Mouse (Mus musculus) lung, adult 10 weeks (tissue): ENCODE data around the gene Rarres2. TPM values are rescaled to one million over a fixed set of nuclear protein-coding genes. Genes with fewer than 3 reads are reported as not detected.

Experiments used
- polyA plus RNA-seq: library from polyadenylated mRNA; stranded (reverse); fragments of 350-450 nt; fragmentation: Illumina TruSeq; extraction: RNeasy Lipid Tissue Mini Kit (QIAGEN cat#74804); gene quantifications from one replicate; pipeline ENCODE4 v1.2.3, GENCODE M21; 2014; ENCODE audit warnings: low read depth, low replicate concordance; ENCODE audit not compliant: insufficient read depth

Gene Rarres2
- polyA plus RNA-seq, result 414 TPM

GRCm38 (mm10) chr6:48572572-48573061, at the start of gene Rarres2:
Gene Rarres2 (minus strand): TSS chr6:48572789.

GRCm38 (mm10) chr6:48601271-48602079, 28.9 kb upstream of the Rarres2 start, which contains the start of gene Zfp775:
Gene Zfp775 (plus strand): TSS chr6:48602063.

DNA sequence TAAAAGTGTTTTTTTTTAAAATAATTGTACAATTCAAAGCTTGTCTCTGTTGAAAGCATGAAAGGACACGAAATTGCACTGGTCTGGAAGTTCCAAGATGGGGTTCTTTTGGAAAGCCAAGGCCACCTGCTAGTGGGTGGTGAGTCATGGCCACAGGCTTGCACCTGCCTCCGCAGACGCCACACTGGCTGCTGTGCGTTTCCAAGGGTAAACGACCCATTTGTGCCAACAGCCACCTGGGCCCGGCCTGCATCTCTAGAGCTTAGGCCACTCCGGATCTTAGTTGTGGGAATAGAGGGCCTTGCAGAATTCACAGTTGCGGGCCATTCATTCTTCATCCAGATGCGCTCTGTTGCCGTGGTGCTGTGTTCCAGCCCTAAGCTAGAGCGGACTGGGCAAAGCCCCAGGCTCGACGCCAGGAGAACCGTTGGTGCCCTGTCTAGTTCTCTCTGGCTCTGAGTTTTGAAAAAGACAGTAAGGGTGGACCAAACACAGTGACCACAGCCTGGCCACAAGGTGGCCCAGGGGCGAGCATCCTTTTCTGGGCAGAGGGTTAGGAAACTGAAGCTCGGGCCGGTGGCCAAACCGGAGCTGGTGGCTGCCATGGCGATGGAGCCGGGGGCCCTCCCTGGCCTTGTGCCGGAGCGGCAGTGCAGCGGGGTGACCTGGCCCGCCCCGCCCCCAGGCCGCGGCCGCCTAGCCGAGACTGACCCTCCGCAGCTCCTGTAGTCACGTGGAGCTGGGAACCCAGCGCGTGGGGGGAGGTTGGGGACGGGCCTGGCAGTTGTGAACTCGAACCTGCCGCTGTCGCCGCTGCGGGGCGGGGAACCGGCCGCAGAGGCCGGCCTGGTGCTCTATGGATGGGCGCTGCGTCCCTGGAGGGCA, 20.8 kb upstream of the Rarres2 start, which contains the start of the genes Repin1 and Gm44965:
Gene Repin1 (plus strand): TSS at position 726 of the 885 bp plus-strand sequence.
Gene Gm44965 (plus strand): TSS at position 784 of the 885 bp plus-strand sequence.

DNA sequence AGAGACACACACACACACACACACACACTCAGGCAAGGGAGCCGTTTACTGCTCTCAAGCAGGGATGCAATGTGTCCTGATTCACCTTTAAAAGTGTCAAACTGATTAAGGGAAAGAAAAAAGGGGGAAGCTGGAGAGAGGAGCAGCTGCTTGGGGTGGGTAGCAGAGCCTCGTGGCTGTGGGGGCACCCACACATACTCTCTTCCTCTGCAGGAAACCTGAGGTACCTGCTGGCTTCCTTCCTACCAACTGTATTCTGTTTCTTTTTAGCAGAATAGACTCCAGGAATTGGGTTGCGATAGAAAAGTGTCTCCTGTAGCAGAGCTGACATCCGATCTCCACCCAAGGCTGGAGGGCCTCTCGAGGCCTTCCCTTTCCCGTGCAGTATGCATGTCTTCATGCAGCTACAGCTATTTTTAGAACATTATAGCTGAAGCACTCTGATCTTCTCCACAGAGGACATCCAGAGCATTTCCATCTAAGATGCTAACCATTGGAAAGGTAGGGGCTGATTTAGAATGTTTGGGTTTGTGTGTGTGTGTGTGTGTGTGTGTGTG, 16.7 kb upstream of the Rarres2 start, which contains the start of gene Gm45021:
Gene Gm45021 (plus strand): TSS at position 417 of the 557 bp plus-strand sequence.

DNA sequence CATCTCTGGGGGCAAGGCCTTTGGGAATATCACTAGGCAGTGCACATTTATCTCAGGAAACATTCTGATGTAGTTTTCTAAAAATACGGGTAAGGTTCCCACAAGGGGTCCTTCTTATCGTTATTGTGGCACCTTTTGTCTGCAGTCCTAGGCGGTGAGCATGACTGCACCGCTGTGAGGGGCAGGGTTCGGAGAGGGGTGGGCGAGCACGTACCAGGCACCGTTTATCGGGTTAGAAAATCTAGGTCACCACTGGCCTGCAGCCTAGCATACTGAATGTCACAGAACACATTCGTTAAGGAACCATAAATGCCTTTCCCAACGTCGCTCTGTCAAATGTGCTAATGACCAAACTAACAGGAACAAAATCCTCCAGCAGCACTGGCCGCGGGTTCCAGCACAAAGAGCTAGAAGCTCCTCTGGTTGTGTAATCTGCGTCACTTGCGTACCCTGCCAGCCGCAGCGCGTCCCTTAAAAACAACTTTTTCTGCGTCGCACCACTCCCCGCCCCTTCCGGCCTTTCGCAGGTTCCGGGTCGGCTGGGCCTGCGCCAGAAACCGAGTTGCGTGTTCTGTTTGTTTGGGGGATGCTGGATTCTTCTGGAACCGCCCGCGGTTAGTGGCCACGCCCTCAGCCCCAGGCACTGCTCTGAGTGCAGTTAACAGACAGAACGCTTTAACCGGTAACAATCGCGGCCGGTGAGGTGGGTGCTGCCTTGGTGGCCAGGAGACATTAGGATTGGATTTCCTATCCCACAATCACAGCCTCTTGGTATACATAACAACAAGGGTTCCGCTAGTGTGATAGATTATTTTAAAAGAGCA, 18.1 kb downstream of the Rarres2 start, which contains the start of gene Lrrc61:
Gene Lrrc61 (plus strand): TSS at position 517 of the 824 bp plus-strand sequence.

DNA sequence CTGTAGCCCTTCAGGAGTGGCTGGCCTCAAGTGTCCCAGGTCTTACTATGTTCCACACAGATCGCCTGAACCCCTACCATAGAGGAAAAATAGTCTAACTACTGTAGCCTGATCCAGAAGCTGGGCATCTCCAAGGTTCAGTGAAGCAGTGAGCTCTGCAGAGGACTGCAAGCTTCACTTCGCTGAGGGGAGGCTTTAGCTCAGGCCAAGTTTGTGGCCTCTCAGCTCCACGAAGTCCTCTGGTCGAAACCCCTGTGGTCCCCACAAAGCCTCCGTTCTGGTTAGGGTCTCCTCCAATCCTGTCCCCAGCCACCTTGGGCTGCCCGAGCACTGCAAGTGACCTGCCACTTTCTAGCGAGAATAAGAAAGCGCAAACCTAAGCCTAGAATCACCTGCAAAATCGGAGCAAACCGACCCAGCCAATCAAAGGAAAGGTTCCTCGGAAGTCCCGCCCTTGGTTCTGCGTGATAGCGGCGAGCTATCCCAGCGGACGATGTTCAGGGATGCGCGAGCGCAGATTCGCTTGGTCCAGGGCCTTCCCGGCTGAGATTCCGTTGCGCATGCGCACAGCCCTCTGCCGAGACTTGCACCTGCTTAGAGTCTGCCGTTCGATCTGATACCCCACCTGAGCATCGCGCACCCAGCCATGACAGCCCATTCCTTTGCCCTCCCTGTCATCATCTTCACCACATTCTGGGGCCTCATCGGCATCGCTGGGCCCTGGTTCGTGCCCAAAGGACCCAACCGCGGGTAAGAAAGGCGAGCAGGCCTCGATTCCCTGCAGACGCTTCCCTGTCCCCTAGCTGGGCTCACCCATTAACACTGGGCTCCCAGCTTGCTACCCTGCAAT, 35.3 kb downstream of the Rarres2 start, which contains the start of gene Atp6v0e2:
Gene Atp6v0e2 (plus strand): TSS at position 511 of the 850 bp plus-strand sequence.

Other genes with a start within 250 kb of the Rarres2 start
- gene Krba1, start 177.2 kb downstream of the Rarres2 start, polyA plus RNA-seq, result 4.2 TPM
- 27.2 TPM for gene Zfp467, start 127.0 kb downstream of the Rarres2 start, polyA plus RNA-seq
- 0.30 TPM for gene Sspo, start 124.6 kb downstream of the Rarres2 start, polyA plus RNA-seq
- gene Atp6v0e2, start 35.2 kb downstream of the Rarres2 start, polyA plus RNA-seq, result 22.7 TPM
- gene Lrrc61, start 18.0 kb downstream of the Rarres2 start, polyA plus RNA-seq, result 7.5 TPM
- gene Gm45021, start 16.8 kb upstream of the Rarres2 start, polyA plus RNA-seq, result not detected
- gene Repin1, start 21.1 kb upstream of the Rarres2 start, polyA plus RNA-seq, result 8.2 TPM
- not detected for gene Gm44965, start 21.2 kb upstream of the Rarres2 start, polyA plus RNA-seq
- gene Zfp775, start 29.3 kb upstream of the Rarres2 start, polyA plus RNA-seq, result 2.7 TPM
- gene AI854703, start 54.0 kb upstream of the Rarres2 start, polyA plus RNA-seq, result 0.24 TPM
- 21.8 TPM for gene Gimap8, start 74.4 kb upstream of the Rarres2 start, polyA plus RNA-seq
- 20.0 TPM for gene Gimap9, start 103.3 kb upstream of the Rarres2 start, polyA plus RNA-seq
- gene Gimap4, start 111.8 kb upstream of the Rarres2 start, polyA plus RNA-seq, result 97.8 TPM
- gene Gimap6, start 135.4 kb upstream of the Rarres2 start, polyA plus RNA-seq, result 99.5 TPM
- 9.6 TPM for gene Gm28053, start 145.8 kb upstream of the Rarres2 start, polyA plus RNA-seq
- gene Gimap7, start 145.8 kb upstream of the Rarres2 start, polyA plus RNA-seq, result 7.2 TPM
- gene Gimap1, start 166.3 kb upstream of the Rarres2 start, polyA plus RNA-seq, result 43.6 TPM
- 24.5 TPM for gene Gimap5, start 173.4 kb upstream of the Rarres2 start, polyA plus RNA-seq
- gene Gimap3, start 198.1 kb upstream of the Rarres2 start, polyA plus RNA-seq, result 25.1 TPM